Mouse (Mus musculus) hindbrain, postnatal 0 days (tissue): ENCODE results near the gene Sulf2. TPM values are rescaled to one million over a fixed set of nuclear protein-coding genes. Genes with fewer than 3 reads are reported as not detected.

Experiments
- ATAC-seq: fragments of 200-750 bp; cut with Nextera tagmentation; 2 replicates; pipeline ENCODE4 v1.8.0; 2017; ENCODE audit warnings: mild to moderate bottlenecking, moderate TSS enrichment, moderate library complexity
- DNase-seq: peaks from one replicate; pipeline ENCODE4 v3.0.0-alpha.2; 2015; ENCODE audit warnings: low spot score
- H3K27ac ChIP-seq: fragments of 300-500 bp; sonication (generic); 2 replicates; pipeline ENCODE4 v1.5.1; 2014; ENCODE audit warnings: mild to moderate bottlenecking
- H3K27me3 ChIP-seq: fragments of 300-500 bp; sonication (generic); 2 replicates; pipeline ENCODE4 v1.6.1; 2014; ENCODE audit warnings: low read length, mixed read lengths; ENCODE audit not compliant: insufficient read depth
- H3K36me3 ChIP-seq: fragments of 300-500 bp; sonication (generic); 2 replicates; pipeline ENCODE4 v1.6.1; 2014; ENCODE audit warnings: low read length, mixed read lengths; ENCODE audit not compliant: insufficient read depth
- H3K4me1 ChIP-seq: fragments of 300-500 bp; sonication (generic); 2 replicates; pipeline ENCODE4 v1.6.1; 2014; ENCODE audit warnings: antibody characterized with exemption, low read length, mixed read lengths; ENCODE audit not compliant: insufficient read depth
- H3K4me2 ChIP-seq: fragments of 300-500 bp; sonication (generic); 2 replicates; pipeline ENCODE4 v1.6.1; 2014; ENCODE audit warnings: low read depth, mild to moderate bottlenecking, low read length, moderate library complexity, mixed read lengths
- H3K4me3 ChIP-seq: fragments of 300-500 bp; sonication (generic); 2 replicates; pipeline ENCODE4 v1.5.1; 2014; ENCODE audit warnings: low read length
- H3K9ac ChIP-seq: fragments of 300-500 bp; sonication (generic); replicated peaks from 2 replicates; pipeline ENCODE4 v1.6.1; 2014; ENCODE audit warnings: mild to moderate bottlenecking, low read length, moderate library complexity, mixed read lengths
- H3K9me3 ChIP-seq: fragments of 300-500 bp; sonication (generic); 2 replicates; pipeline ENCODE4 v1.6.1; 2016; ENCODE audit warnings: low read length, mixed read lengths
- CTCF ChIP-seq: IDR thresholded peaks from 2 replicates; pipeline ENCODE4 v1.5.1; 2016; ENCODE audit warnings: antibody characterized with exemption, control low read depth, low read depth
- whole genome bisulfite sequencing: fragments of 180-500 bp; shearing (Covaris S2); extraction: QIAGEN DNeasy Blood & Tissue Kit; methylation state at CpG from one replicate; pipeline ENCODE4 v1.1.7; 2014; 5-methylcytosine and 5-hydroxymethylcytosine counted together
- polyA plus RNA-seq: library from polyadenylated mRNA; unstranded; fragments of >200 nt; fragmentation: Nextera tagmentation; extraction: Ambion mirVana; gene quantifications from 2 replicates; pipeline ENCODE4 v1.2.1, GENCODE M21; 2015
- total RNA-seq: library from RNA; depleted of rRNA; stranded (reverse); fragments of >200 nt; gene quantifications from 2 replicates; pipeline ENCODE4 v1.2.3, GENCODE M21; 2014

Sulf2 gene
- total and polyA plus RNA-seq, 2 experiments from 2014 or later = 81.6 to 111 TPM

GRCm38 (mm10) chr2:166156122-166156521 is 659 bp upstream of the Sulf2 start:
- 12% methylated on average over 12 of the region's 12 CpGs for WGBS
- Histone ChIP-seq H3K4me1 (peaks cover 17% of the 10 kb centered on the region), H3K4me3 (no peak overlapping the region)

GRCm38 (mm10) chr2:166154749-166155453 is 562 bp downstream of the Sulf2 start:
- peak overlapping the region; percentile 80 for H3K27ac ChIP-seq
- peak overlapping the region; percentile 78 for H3K9ac ChIP-seq
- peaks cover 10% of the 10 kb centered on the region; the same call in 1 of the 2 replicates for H3K27me3 ChIP-seq
- H3K36me3 ChIP-seq = no peaks in the 10 kb centered on the region
- TF ChIP-seq CTCF = no peak
- ATAC-seq (peak; percentile 56), DNase-seq (peak; percentile 70)
- no peaks in the 10 kb centered on the region for H3K9me3 ChIP-seq
- H3K4me3 ChIP-seq = peak overlapping the region; percentile 67
- peak overlapping the region; percentile 79 for H3K4me2 ChIP-seq
- peaks cover 17% of the 10 kb centered on the region for H3K4me1 ChIP-seq
- under 1% methylated on average over 69 of the region's 95 CpGs for WGBS

More at GRCm38 (mm10) chr2:166156122-166156521, 659 bp upstream of the Sulf2 start:
- Histone ChIP-seq H3K9me3 (no peaks in the 10 kb centered on the region), H3K27ac (no peak overlapping the region), H3K4me2 (peak overlapping the region; percentile 79), H3K9ac (no peak overlapping the region), H3K36me3 (no peaks in the 10 kb centered on the region), H3K27me3 (peaks cover 7% of the 10 kb centered on the region; the same call in 1 of the 2 replicates)
- no peak for ATAC-seq
- TF ChIP-seq CTCF = no peak
- DNase-seq = no peak

GRCm38 (mm10) chr2:166153891-166154711 is 1.4 kb downstream of the Sulf2 start:
- DNase-seq (no peak), ATAC-seq (peak; percentile 21; the same call in 1 of the 2 replicates)
- Histone ChIP-seq H3K9ac (peak overlapping the region; percentile 78), H3K27me3 (peaks cover 10% of the 10 kb centered on the region; the same call in 1 of the 2 replicates), H3K4me3 (peak overlapping the region; percentile 67), H3K9me3 (no peaks in the 10 kb centered on the region), H3K4me1 (peaks cover 17% of the 10 kb centered on the region), H3K36me3 (no peaks in the 10 kb centered on the region), H3K27ac (peak overlapping the region; percentile 80), H3K4me2 (peak overlapping the region; percentile 79)
- WGBS = under 1% methylated on average over 51 of the region's 51 CpGs
- no peak for TF ChIP-seq CTCF

GRCm38 (mm10) chr2:166153399-166153793 is 2.1 kb downstream of the Sulf2 start:
- peak overlapping the region; percentile 78; the same call in 1 of the 2 replicates for H3K9ac ChIP-seq
- 40% methylated on average over 3 of the region's 3 CpGs for WGBS
- H3K4me1 ChIP-seq = peaks cover 17% of the 10 kb centered on the region
- H3K27me3 ChIP-seq = peaks cover 10% of the 10 kb centered on the region; the same call in 1 of the 2 replicates
- TF ChIP-seq CTCF = no peak
- H3K36me3 ChIP-seq = no peaks in the 10 kb centered on the region
- peak overlapping the region; percentile 67 for H3K4me3 ChIP-seq
- peak overlapping the region; percentile 79 for H3K4me2 ChIP-seq
- no peak overlapping the region for H3K27ac ChIP-seq
- no peaks in the 10 kb centered on the region for H3K9me3 ChIP-seq
- ATAC-seq = no peak
- no peak for DNase-seq

- H3K9ac ChIP-seq = no peak overlapping the region
- H3K27ac ChIP-seq = no peak overlapping the region
- DNase-seq (no peak), ATAC-seq (no peak)
- peaks cover 10% of the 10 kb centered on the region; the same call in 1 of the 2 replicates for H3K27me3 ChIP-seq
- H3K9me3 ChIP-seq = no peaks in the 10 kb centered on the region
- no peaks in the 10 kb centered on the region for H3K36me3 ChIP-seq
- TF ChIP-seq CTCF = no peak
- peaks cover 17% of the 10 kb centered on the region for H3K4me1 ChIP-seq
- 64% methylated on average over 11 of the region's 11 CpGs for WGBS
- H3K4me3 ChIP-seq = peak overlapping the region; percentile 3; the same call in 1 of the 2 replicates
- H3K4me2 ChIP-seq = peak overlapping the region; percentile 79
Measured at GRCm38 (mm10) chr2:166152734-166153398, 2.6 kb downstream of the Sulf2 start.
